Mouse (Mus musculus) brain, embryonic 14.5 days (tissue): ENCODE data around the gene Ifi27l2b. TPM values are rescaled to one million over a fixed set of nuclear protein-coding genes. Genes with fewer than 3 reads are reported as not detected.
"Not testable (repeated sequence)": the region's sequence is repeated elsewhere in the genome, so short reads cannot be mapped to it uniquely, and the experiment has no call there.

Source experiments
- DNase-seq: peaks from one replicate; pipeline ENCODE4 v3.0.0-alpha.2; 2011; ENCODE audit warnings: low read depth
- CTCF ChIP-seq: fragments of 200-500 bp; IDR thresholded peaks from 2 replicates; pipeline ENCODE4 v1.5.1; 2012; ENCODE audit warnings: inconsistent platforms, mild to moderate bottlenecking, moderate library complexity, borderline replicate concordance; ENCODE audit not compliant: insufficient read depth, insufficient read length; ENCODE audit errors: extremely low read depth
- POLR2A ChIP-seq: fragments of 200-500 bp; IDR thresholded peaks from 2 replicates; pipeline ENCODE4 v1.6.1; 2012; ENCODE audit warnings: mild to moderate bottlenecking, inconsistent platforms, borderline replicate concordance; ENCODE audit not compliant: poor library complexity, insufficient read depth, insufficient read length, severe bottlenecking; ENCODE audit errors: extremely low read depth
- polyA plus RNA-seq: library from polyadenylated mRNA; depleted of rRNA; stranded (reverse); fragments of >200 nt; gene quantifications from 2 replicates; pipeline ENCODE4 v1.2.3, GENCODE M21; 2012; rRNA removed

Gene Ifi27l2b
- not detected in 2 replicates for polyA plus RNA-seq

DNA sequence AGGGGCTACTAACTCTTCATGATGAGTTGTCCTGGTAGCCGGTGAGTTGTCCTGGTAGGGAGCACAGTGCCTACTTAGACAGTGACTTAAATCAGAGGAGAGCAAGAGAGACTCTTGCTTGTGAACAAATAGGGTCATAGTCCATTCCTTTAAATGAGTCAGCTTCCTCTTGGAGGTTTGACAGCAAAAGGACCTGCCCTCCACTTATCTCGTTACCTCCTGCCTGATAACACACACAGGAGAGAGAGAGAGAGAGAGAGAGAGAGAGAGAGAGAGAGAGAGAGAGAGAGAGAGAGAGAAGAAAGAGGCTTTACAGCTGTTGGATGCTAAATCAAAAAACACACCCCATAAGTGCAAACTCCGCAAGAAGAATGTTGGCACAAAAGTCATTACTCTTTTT is at the start of gene Ifi27l2b:
Gene Ifi27l2b, minus strand, starts transcription at position 84 of the 400 bp plus-strand sequence.
- TF ChIP-seq POLR2A (no peak), CTCF (no peak)
- no peak for DNase-seq

DNA sequence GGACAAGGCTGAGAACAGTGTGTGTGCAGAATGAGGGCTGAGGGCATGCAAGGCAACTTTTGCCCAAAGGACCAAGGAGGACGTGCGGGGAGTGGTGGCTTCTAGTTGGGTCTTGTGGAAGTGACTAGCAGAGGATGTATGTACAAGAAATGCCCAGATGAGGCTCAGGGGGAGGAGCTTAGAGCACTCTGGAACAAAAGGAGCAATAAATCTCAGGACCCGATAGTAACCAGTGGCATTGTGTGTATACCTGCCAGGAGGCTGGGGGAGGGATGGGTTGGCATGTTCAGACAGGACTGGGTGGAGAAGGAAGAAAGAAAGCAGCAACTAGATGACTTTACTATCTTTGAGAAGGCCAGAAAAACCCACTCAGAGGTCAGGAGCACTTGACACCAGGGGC is 47.4 kb upstream of the Ifi27l2b start:
- no peak for TF ChIP-seq POLR2A
- no peak for TF ChIP-seq CTCF
- no peak for DNase-seq

DNA sequence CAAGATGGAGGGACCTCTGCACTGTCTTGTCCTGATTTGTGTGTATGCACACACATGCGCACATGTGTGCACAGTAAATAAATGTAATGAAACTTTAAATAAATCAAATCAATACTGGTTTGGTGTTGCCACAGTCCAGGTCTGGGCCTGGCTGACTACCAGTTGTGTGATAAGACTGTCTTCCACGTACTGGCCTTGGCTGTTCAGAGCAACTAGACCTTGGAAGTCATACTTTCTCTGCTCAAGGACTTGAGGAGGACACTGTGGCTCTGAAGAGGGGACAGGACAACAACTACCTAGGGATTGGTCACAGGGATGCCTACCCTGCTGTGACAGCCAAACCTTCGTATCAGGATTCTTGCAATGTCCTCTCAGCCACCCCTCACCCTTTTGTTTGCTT is 46.3 kb upstream of the Ifi27l2b start:
- no peak for TF ChIP-seq POLR2A
- no peak for DNase-seq

DNA sequence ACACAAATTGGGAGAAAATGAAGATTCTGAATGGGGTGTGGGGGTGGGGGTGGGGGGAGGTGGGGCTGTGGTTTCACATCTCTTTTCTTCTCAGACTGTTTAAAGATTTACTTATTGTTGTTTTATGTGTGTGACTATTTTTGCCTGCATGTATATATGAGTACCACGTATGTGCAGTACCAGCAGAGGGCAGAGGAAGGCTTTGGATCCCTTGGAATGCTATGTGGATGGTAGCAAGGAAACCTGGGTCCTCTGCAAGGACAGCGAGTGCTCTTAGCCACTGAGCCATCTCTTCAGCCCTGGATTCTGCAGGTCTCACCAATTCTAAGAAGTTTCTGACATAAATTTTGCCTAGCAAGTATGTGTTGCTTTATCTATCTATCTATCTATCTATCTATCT is 42.2 kb upstream of the Ifi27l2b start:
- TF ChIP-seq CTCF (peak; percentile 4; the same call in 1 of the 2 replicates), POLR2A (no peak)
- no peak for DNase-seq

DNA sequence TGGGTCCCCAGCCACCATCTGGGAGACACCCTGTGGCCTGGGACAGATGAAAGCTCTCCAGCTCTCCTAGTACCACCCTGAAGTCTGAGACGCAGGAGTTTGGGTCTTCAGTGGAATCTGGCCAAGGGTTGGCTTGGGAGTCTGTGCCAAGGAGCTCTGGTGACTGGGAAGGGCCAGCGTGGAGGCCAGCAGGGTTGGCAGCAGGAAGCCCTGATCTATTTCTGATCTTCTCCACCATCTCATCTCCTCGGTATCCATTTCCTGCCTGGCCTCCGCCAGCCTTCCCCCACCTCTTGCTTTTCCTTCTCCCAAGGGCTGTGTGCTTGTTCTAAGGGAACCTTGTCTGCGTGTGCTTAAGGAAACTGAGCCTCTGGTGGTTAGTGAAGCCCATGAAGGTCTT is 41.7 kb upstream of the Ifi27l2b start:
- TF ChIP-seq POLR2A (no peak), CTCF (no peak)
- DNase-seq, result no peak

DNA sequence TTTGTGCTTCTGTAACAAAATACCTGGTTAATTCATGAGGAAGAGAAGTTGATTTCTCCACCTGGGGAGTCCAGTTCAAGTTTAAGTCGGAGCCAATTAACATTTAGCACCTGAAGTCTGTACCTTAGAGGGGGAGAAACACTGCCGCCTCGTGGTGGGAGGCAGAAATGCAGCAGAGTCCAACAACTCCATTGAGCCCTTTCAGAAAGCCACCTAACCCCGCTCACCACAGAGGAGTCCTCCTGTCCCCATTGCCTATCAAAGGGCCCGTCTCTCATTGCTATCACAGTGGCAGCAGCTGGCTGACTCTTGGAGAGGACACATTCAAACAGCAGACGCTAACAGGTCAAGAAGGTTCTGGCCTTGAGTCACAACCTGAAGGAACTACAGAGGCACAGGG is 37.5 kb upstream of the Ifi27l2b start:
- no peak for DNase-seq
- TF ChIP-seq CTCF (peak; percentile 62; the same call in 1 of the 2 replicates), POLR2A (no peak)

DNA sequence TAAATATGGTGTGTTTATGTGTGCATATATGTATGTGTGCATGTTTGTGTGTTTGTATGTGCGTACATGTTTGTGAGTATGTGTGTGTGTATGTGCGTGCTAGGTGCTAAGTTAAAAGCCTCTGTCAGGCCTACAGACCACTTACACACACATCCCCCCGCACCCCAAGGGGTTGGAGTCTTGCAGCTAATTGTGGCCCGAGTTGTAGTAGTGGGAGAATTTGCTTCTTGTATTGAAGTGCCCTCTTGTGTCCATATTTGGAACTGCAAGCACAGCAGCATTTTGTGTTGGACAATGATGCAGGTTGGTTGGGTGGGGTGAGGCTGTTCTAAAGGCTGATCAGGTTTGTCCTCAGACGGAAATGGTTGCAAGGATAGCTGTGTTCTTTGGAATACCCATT is 35.7 kb upstream of the Ifi27l2b start:
- DNase-seq, result peak; percentile 76
- TF ChIP-seq CTCF (peak; percentile 75), POLR2A (no peak)

DNA sequence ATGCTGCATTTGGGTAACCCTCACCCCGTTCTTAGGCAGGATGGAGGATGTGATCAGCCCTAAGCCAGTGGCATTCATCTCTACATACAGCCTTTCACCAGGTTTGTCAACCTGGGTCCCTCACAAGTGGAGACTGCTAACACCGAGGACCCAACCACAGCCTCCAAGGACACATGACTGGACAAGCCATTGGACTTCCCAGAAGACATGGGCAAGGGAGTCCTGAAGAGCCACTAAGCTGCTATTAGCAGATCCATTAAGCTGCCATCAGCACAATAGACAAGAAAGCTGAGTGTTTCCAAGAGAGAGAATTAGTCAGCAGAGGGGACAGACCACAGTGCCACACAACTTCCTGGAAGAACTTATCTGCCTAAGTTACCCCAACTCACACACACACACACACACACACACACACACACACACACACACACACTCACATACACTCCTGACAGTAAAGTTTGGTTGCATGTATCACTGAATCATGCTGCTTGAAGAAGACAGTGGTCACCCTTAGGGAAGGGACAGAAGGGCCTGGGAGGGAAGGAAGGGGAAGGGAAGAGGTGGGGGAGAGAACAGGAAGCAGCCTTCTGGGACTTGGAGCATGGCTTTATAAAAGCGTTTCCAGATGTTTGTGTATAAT is 34.2 kb upstream of the Ifi27l2b start:
- DNase-seq, result no peak
- no peak for TF ChIP-seq POLR2A
- TF ChIP-seq CTCF, result no peak

DNA sequence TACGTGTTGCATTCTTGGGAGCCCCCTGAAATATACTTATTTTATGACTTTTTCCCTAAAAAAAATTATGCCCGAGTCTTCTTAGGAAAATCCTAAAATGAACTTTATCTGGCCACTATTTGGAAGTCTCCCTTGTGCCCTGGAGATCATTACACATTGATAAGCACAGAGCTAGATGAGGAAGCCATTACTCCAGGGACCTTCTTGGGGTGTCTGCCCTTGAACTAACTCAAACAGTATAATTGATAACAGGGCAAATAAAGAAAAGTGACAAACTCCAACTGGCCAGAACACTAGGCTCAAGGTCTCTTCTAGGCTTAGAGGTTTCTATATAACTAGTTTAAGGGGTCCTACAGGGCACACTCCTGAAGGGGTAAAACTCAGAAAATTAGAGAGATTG is 30.7 kb upstream of the Ifi27l2b start:
- TF ChIP-seq POLR2A (no peak), CTCF (no peak)
- no peak for DNase-seq

DNA sequence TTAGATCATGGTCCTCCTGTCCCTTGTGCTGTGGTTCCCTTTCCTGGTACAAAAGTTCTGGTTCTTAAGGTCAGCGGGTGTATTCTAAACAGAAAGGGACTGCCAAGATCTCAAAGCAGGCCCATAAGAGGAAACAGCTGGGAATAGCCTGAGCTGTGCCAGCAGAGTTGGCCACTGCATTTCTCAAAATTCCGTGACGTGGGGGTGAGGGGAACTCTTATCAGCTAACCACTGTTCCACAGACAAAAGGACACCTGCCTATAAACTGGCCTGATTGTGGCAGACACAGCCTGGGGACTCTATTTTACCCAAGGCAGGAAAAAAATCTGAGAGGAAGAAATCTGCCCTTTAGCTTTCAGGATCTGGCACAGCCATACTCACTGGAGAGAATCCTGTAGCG is 30.3 kb upstream of the Ifi27l2b start:
- DNase-seq, result no peak
- TF ChIP-seq POLR2A (no peak), CTCF (no peak)

DNA sequence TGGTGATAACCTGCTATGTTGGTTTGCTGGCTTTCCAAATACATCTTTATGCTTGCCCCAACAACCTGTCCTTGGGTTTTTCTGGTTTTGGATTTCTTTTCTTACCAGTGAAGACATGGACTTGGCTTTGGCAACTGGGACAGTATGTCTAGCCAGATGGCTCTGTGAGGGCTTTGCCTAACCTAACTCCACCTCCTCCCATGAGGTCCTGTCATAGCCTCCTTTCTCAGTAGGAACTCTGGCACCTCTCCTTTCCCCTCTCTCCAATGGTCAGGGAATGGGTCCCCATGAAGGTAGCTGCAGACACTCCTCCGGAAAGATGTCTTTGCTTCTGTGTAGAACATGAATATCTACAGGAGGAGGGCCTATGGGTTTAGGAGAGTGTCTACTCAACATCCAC is 29.7 kb upstream of the Ifi27l2b start:
- TF ChIP-seq CTCF (no peak), POLR2A (no peak)
- no peak for DNase-seq

DNA sequence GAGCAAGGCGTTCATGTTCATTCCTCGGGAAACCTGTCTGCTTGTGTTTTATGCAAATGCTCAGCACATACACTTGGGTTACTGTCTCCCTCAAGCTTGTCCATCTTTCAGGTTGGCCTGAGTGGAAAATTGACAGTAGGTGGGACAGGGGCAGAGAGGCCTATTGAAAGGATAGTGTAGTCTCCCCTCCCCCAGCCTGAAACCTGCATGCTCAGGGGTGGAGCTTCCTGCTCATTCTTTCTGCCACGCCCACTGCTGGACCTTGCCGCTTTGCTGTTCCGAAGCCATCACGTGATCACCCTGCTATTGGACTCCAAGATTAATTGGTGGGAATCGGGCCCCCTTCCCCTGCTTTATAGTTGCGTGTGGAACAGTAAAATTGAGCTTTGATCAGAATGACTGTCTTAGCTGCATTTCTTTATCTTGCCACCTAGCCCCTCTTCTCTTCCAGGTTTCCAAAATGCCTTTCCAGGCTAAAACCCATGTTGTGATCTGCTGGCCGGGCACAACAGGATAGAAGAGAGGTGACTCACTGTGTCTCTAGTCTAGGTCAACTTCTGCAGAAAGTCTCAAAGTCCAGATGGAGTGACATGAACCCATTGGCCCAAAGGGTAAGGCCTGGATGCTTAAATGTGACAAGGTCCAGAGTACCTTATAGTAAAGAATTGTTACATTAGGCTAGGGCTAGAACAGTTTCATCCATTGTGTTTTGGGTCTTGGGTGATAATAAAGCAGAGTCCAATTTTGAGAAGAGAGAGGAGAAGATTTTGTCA is 27.4 kb upstream of the Ifi27l2b start:
- DNase-seq, result not testable (repeated sequence)
